Mouse (Mus musculus): ENCODE results near the gene Mlx.
A peak's percentile ranks its signal among the peaks of the same experiment; 100 is the strongest.

DNA sequence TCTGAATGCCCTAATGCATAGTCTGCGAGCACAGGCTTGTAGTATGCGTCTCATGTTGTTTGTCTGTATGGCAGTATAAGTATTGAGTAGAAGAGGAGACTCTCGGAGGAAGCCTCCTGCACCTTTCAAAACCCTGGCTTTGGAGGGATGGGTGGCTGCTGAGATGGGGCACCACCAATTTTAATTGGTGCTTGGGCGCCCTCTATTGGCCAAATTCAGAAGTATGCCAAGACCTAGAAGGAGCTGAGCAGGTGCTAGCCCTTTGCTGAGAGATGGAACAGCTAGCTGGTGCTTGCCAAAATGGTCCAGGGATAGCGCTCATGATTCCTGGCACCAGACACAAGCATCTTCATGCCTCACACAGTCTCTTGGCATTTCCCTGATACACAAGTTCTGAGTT lies 29.2 kb upstream of the Mlx start:
- TF ChIP-seq CTCF (conservative IDR thresholded peaks at IDR 0.05; ENCODE audit: low read length) (peak; percentile 75), NANOG (IDR thresholded peaks at IDR 0.05; ENCODE audit: borderline replicate concordance, low read length) (no peak)

All from E14TG2a.4 (cell line).